Mouse (Mus musculus) cortical plate, adult 2 months (tissue): ENCODE data around the gene Dync1i1.

Experiments used
- CTCF ChIP-seq: fragments of 200-500 bp; IDR thresholded peaks from 2 replicates; pipeline ENCODE4 v1.5.1; 2011; ENCODE audit warnings: mild to moderate bottlenecking, control low read depth, low read length; ENCODE audit not compliant: insufficient read depth; ENCODE audit errors: extremely low read depth
- POLR2A ChIP-seq: fragments of 200-500 bp; IDR thresholded peaks from 2 replicates; pipeline ENCODE4 v1.6.1; 2011; ENCODE audit warnings: mild to moderate bottlenecking, low read length, control low read depth; ENCODE audit not compliant: insufficient read depth; ENCODE audit errors: extremely low read depth

GRCm38 (mm10) chr6:5930140-5930539 is 204.7 kb downstream of the Dync1i1 start:
- TF ChIP-seq POLR2A (no peak), CTCF (no peak)
